Mouse (Mus musculus) brown adipose tissue, adult 24 weeks (tissue): ENCODE results near the gene Abcg1. TPM values are rescaled to one million over a fixed set of nuclear protein-coding genes. Genes with fewer than 3 reads are reported as not detected.
A peak's percentile ranks its signal among the peaks of the same experiment; 100 is the strongest.

ENCODE experiments used
- H3K27ac ChIP-seq: fragments of 200-500 bp; replicated peaks from 2 replicates; pipeline ENCODE4 v1.5.1; 2012; ENCODE audit warnings: low read depth, mild to moderate bottlenecking, low read length
- H3K4me1 ChIP-seq: fragments of 200-500 bp; 2 replicates; pipeline ENCODE4 v1.6.1; 2012; ENCODE audit warnings: low read length, mixed read lengths; ENCODE audit not compliant: control insufficient read depth, insufficient read depth, insufficient read length
- H3K4me3 ChIP-seq: fragments of 200-500 bp; 2 replicates; pipeline ENCODE4 v1.5.1; 2012; ENCODE audit warnings: low read depth, mild to moderate bottlenecking, low read length, moderate library complexity; ENCODE audit not compliant: insufficient read depth
- polyA plus RNA-seq: library from polyadenylated mRNA; stranded (reverse); fragments of >200 nt; gene quantifications from 2 replicates; pipeline ENCODE4 v1.2.4, GENCODE M21; 2012; ENCODE audit not compliant: missing spikeins, insufficient read depth, insufficient read length

The Abcg1 gene
- polyA plus RNA-seq, 1 experiment: 2.3 TPM

DNA sequence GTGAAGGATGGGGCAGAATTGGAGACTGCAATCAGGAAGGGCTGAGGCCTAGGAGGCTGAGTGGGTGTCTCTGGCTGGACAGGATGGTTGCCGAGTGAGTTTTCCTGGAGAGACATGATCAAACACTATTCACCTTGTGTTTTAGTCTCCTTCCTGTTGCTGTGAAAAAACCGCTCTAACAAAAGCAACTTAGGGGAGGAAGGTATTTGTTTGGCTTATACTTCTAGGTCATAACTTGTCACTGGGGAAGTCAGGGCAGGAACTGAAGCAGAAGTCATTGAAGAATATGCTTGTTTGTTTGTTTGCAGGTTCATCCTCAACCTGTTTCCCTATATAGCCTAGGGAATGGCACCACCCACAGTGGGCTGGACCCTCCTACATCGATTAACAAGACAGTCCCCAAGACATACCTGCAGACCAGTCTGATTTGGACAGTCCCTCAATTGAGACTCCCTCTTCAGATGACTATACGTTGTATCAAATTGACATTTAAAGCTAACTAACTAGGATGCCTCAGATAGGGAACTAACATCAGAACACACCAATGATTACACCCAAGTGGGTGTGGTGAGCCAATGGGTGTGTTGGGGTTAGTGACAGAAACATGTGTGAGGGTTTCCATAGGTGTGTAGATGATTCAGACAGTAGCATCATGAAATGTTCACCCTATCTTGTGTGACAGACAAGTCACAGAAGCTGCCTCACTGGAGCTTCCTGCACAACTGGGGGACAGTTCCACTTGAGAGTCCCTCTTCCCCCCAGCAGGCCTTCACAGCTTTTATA, 25.0 kb downstream of the Abcg1 start:
- H3K4me3 ChIP-seq: no peak overlapping the region
- no peak overlapping the region for H3K27ac ChIP-seq
- peaks cover 24% of the 10 kb centered on the region for H3K4me1 ChIP-seq

DNA sequence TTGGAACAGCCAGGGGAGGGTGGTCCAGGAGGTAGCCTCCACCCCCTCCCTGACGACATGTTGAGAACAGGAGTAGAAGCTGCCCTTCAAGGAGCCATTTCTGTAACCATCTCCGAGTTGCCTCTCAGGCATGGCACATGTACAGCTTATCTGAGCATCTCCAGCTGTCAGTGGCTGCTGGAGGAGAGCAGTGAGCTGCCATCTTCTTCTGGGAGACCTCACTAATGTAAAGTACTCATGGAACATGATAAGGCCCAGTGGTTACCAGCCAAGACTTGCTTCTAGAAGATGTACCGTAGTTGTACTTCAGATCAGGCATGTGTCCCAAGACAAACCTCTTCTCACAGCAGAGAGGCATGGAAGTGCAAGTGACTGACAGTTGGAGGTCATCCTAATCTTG, 28.0 kb downstream of the Abcg1 start:
- no peak overlapping the region for H3K27ac ChIP-seq
- no peak overlapping the region for H3K4me3 ChIP-seq
- peaks cover 15% of the 10 kb centered on the region for H3K4me1 ChIP-seq

DNA sequence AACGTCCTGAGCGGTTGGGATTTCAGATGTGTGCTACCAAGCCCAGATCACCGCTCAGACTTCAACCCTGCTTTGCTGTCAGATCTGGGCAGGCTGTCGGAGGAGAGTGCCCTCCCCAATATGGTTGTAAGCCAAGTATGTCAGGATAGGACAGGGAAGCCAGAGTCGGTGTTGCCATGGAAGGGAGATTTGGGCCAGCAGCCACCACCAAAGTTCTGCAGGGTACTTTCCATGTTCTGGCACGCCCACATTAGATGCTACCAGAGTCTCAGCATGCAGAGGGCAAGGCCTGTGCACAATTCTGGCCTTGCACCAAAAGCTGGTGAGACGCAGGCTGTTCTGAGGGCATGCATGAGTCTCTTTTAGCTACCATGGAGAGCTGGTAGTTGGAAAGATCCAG, 28.7 kb downstream of the Abcg1 start:
- H3K4me3 ChIP-seq: no peak overlapping the region
- H3K27ac ChIP-seq: no peak overlapping the region
- peaks cover 15% of the 10 kb centered on the region for H3K4me1 ChIP-seq

DNA sequence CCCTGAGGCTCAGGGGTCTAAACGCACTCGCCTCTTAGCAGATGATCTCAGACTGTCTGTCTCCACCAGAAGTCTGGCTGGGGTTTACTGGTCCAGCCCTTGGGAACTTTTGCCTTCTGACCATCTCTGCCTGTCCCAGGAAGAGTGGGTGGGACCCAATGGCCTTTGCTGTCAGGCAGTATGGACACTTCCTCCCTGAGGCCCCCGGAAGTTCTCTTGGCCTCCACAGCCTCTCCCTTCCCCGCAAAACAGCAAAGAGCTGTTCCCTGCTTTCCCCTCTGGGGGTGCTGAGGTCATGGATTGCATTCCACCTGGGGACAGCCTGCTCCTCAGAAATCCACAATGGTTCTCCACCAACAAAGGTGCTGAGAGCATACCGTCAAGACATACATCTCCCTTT, 31.2 kb downstream of the Abcg1 start:
- Histone ChIP-seq H3K27ac (no peak overlapping the region), H3K4me1 (peaks cover 15% of the 10 kb centered on the region), H3K4me3 (no peak overlapping the region)

DNA sequence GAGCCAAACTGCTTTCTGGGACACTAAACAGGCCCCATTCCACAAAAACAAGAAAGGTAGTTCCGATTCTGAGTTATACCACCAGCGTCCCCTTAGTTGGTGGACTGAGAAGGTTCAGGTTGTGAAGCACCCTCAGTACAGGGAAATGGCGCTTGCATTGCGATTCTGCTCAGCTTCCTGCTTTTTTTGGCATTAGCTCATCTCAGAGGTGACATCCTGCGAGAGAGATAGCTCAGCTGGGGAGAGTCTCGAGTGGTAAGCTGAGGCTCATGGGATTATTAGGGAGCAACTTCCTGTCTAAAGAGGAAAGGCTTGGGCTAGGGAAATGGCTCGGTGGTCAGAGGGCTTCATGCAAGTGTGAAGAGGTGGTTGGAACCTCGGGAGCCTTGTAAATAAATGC, 32.4 kb downstream of the Abcg1 start:
- Histone ChIP-seq H3K4me3 (no peak overlapping the region), H3K27ac (0 out of 2 replicates have a peak overlapping the region, but pooled peaks have one; percentile 2), H3K4me1 (peaks cover 15% of the 10 kb centered on the region)

DNA sequence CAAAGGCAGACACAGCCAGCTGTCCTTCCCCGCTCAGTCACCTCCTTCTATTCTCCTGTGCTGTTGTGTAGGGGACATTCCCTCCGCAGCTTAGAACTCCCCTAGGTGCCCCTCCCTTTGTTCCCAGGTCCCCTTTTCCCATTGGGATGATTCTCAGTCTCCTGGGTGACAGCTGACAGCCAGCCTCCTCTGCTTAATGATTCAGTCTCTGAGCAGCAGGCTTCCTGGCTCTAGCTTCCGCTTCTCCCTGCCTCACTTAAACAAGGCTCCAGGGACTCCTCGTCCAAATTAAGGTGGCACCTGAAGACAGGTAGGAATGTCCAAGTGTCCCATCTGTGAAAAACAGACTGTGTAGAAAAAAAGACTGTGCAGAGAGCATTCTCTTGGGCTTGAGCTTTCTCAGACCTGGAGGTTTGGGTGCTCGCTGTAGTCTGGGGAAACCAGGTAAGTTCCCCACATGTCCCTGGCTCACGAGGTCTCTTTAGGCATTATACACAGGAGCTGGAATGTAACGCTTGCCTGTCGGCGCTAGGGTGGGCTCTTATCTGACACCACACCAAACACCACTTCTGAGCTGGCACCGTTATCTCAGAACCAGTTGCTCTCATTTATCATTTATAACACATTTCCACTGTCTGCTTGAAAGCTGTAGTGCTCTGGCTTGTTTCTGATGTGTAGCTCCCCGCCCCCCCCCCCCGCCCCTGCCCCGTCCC, 33.7 kb downstream of the Abcg1 start:
- Histone ChIP-seq H3K27ac (no peak overlapping the region), H3K4me1 (peaks cover 15% of the 10 kb centered on the region), H3K4me3 (no peak overlapping the region)

DNA sequence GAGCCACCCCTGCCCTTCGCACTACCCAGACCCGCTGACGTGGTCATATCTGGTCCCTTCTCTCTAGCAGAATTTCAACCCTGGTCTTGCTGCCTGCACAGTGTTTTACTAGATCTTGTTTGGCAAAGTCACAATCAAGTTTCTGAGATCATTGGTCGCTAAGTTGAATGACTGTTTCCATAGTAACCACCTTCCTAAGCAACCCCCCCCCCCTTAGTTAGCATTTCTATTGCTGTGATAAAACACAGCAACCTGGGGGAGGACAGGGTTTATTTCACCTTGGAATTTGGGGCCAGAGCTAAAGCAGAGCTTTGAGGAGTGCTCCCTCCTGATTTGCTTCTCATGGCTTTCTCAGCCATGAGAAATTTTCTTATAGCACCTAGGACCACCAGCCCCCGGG, 37.3 kb downstream of the Abcg1 start:
- no peak overlapping the region for H3K27ac ChIP-seq
- H3K4me1 ChIP-seq: 0 out of 2 replicates have a peak, but pooled peaks cover 2% of the 10 kb centered on the region

GRCm38 (mm10) chr17:31095570-31095969, 38.1 kb downstream of the Abcg1 start:
- H3K4me3 ChIP-seq: no peak overlapping the region
- H3K4me1 ChIP-seq: 0 out of 2 replicates have a peak, but pooled peaks cover 2% of the 10 kb centered on the region

More for the DNA sequence above, 37.3 kb downstream of the Abcg1 start:
- H3K4me3 ChIP-seq: no peak overlapping the region

GRCm38 (mm10) chr17:31096893-31097292, 39.4 kb downstream of the Abcg1 start:
- Histone ChIP-seq H3K4me3 (no peak overlapping the region), H3K4me1 (0 out of 2 replicates have a peak, but pooled peaks cover 2% of the 10 kb centered on the region), H3K27ac (no peak overlapping the region)

More at GRCm38 (mm10) chr17:31095570-31095969, 38.1 kb downstream of the Abcg1 start:
- H3K27ac ChIP-seq: no peak overlapping the region

DNA sequence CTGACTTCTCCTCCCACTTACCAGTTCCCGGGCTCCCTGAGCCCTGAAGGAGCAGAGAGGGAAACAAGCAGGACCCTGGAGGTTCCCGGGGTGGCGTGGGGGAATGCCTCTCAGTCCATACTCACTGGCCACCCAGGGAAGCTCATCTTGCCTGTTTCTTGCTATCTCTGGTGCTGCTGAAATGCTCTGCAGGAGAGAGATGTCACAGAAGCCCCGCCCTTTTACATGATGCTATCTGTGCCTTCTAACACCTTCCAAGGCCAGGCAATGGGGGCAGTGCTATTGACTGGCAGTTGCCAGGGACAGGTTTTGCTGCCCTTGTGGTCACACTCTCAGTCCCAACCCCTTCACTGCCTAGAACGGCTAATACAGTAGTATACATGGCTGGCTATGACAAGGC, 41.3 kb downstream of the Abcg1 start:
- Histone ChIP-seq H3K4me3 (no peak overlapping the region), H3K4me1 (peaks cover 12% of the 10 kb centered on the region), H3K27ac (no peak overlapping the region)

- Histone ChIP-seq H3K4me1 (peaks cover 16% of the 10 kb centered on the region), H3K27ac (peak overlapping the region; percentile 60), H3K4me3 (no peak overlapping the region)
Measured at GRCm38 (mm10) chr17:31103007-31103570, 45.6 kb downstream of the Abcg1 start.

DNA sequence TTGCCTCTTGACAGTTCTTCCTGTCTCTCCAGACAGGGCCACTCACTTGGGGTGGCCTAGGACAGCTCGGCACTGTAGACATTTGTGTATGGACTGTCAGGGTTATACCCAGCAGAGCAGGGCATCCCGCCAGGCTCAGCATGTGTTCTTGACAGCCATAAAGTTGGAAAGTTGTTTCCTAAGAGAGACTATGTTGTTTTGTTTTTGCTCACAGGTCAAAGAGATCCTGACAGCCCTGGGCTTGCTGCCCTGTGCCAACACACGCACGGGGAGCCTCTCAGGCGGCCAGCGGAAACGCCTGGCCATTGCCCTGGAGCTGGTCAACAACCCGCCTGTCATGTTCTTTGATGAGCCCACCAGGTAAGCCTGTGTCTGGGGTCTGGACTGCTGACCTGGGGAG, 46.3 kb downstream of the Abcg1 start:
- H3K4me1 ChIP-seq: peaks cover 16% of the 10 kb centered on the region
- H3K27ac ChIP-seq: peak overlapping the region; percentile 58
- no peak overlapping the region for H3K4me3 ChIP-seq

GRCm38 (mm10) chr17:31108388-31108787, 50.9 kb downstream of the Abcg1 start:
- Histone ChIP-seq H3K4me1 (peaks cover 5% of the 10 kb centered on the region), H3K27ac (no peak overlapping the region), H3K4me3 (no peak overlapping the region)

GRCm38 (mm10) chr17:31113191-31113856, 55.8 kb downstream of the Abcg1 start:
- H3K4me3 ChIP-seq: no peak overlapping the region
- H3K4me1 ChIP-seq: no peaks in the 10 kb centered on the region
- no peak overlapping the region for H3K27ac ChIP-seq

DNA sequence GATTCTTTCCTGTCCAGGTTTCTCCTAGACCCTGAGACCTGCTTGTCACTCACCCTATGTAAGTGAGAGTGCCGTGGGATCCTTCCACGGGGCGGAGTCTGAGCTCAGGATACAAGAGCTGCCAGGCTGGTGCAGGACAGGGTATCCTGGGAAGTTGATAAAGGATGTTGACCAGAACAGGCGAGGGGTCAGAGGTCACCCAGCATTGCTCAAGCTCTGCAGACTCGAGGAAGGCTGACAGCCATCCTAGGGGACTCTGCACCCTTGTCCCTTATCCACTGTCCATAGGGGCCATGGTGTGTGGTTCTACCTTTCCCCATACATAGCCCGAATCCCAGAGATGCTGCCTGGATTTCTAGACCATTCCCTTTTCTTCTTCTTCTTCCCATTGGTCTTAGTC, 58.6 kb downstream of the Abcg1 start:
- Histone ChIP-seq H3K27ac (no peak overlapping the region), H3K4me1 (no peaks in the 10 kb centered on the region), H3K4me3 (no peak overlapping the region)
